Mouse (Mus musculus) neural tube, embryonic 14.5 days (tissue): ENCODE results near the gene Cipc. TPM values are rescaled to one million over a fixed set of nuclear protein-coding genes. Genes with fewer than 3 reads are reported as not detected.

ENCODE experiments used
- ATAC-seq: fragments of 200-750 bp; cut with Nextera tagmentation; 2 replicates; pipeline ENCODE4 v1.8.0; 2017; ENCODE audit warnings: low read depth, mild to moderate bottlenecking, moderate TSS enrichment, moderate library complexity
- H3K27ac ChIP-seq: fragments of 300-500 bp; sonication (generic); 2 replicates; pipeline ENCODE4 v1.5.1; 2014; ENCODE audit warnings: low read depth, mild to moderate bottlenecking, control low read depth, low read length, moderate library complexity, mixed read lengths
- H3K27me3 ChIP-seq: fragments of 300-500 bp; sonication (generic); 2 replicates; pipeline ENCODE4 v1.6.1; 2014; ENCODE audit warnings: low read length; ENCODE audit not compliant: control insufficient read depth, insufficient read depth
- H3K36me3 ChIP-seq: fragments of 300-500 bp; sonication (generic); 2 replicates; pipeline ENCODE4 v1.6.1; 2014; ENCODE audit warnings: low read length, mixed read lengths; ENCODE audit not compliant: control insufficient read depth, insufficient read depth
- H3K4me1 ChIP-seq: fragments of 300-500 bp; sonication (generic); 2 replicates; pipeline ENCODE4 v1.6.1; 2014; ENCODE audit warnings: low read length; ENCODE audit not compliant: control insufficient read depth, insufficient read depth
- H3K4me2 ChIP-seq: fragments of 300-500 bp; sonication (generic); 2 replicates; pipeline ENCODE4 v1.6.1; 2014; ENCODE audit warnings: mild to moderate bottlenecking, low read depth, low read length, control low read depth
- H3K4me3 ChIP-seq: fragments of 300-500 bp; sonication (generic); 2 replicates; pipeline ENCODE4 v1.5.1; 2014; ENCODE audit warnings: low read depth, low read length, control low read depth, mixed read lengths
- H3K9ac ChIP-seq: fragments of 300-500 bp; sonication (generic); replicated peaks from 2 replicates; pipeline ENCODE4 v1.6.1; 2014; ENCODE audit warnings: low read depth, mild to moderate bottlenecking, control low read depth, low read length, mixed read lengths
- H3K9me3 ChIP-seq: fragments of 300-500 bp; sonication (generic); 2 replicates; pipeline ENCODE4 v1.6.1; 2016; ENCODE audit warnings: low read length; ENCODE audit not compliant: control insufficient read depth
- WGBS: fragments of 180-500 bp; shearing (Covaris S2); extraction: QIAGEN DNeasy Blood & Tissue Kit; methylation state at CpG from one replicate; pipeline ENCODE4 v1.1.7; 2014; 5-methylcytosine and 5-hydroxymethylcytosine counted together
- polyA plus RNA-seq: library from polyadenylated mRNA; unstranded; fragments of >200 nt; fragmentation: Nextera tagmentation; extraction: Ambion mirVana; gene quantifications from 2 replicates; pipeline ENCODE4 v1.2.1, GENCODE M21; 2014

The Cipc gene
- polyA plus RNA-seq, 1 experiment from 2014 or later, result 51.7 TPM

- 4% methylated on average over 5 of the region's 5 CpGs for WGBS
- Histone ChIP-seq H3K4me3 (no peak overlapping the region), H3K9ac (peak overlapping the region; percentile 5; the same call in 1 of the 2 replicates), H3K9me3 (0 out of 2 replicates have a peak, but pooled peaks cover 3% of the 10 kb centered on the region), H3K4me1 (peaks cover 9% of the 10 kb centered on the region), H3K27me3 (no peaks in the 10 kb centered on the region), H3K36me3 (no peaks in the 10 kb centered on the region), H3K27ac (peak overlapping the region; percentile 52; the same call in 1 of the 2 replicates), H3K4me2 (no peak overlapping the region)
- peak; percentile 62 for ATAC-seq
These were observed 23.0 kb upstream of the Cipc start for GRCm38 (mm10) chr12:86923837-86924236.

- Histone ChIP-seq H3K4me1 (no peaks in the 10 kb centered on the region; the same call in 1 of the 2 replicates), H3K9ac (no peak overlapping the region), H3K27ac (no peak overlapping the region), H3K36me3 (no peaks in the 10 kb centered on the region), H3K27me3 (no peaks in the 10 kb centered on the region), H3K9me3 (0 out of 2 replicates have a peak, but pooled peaks cover 3% of the 10 kb centered on the region), H3K4me3 (no peak overlapping the region), H3K4me2 (no peak overlapping the region)
- WGBS, result 78% methylated on average over 6 of the region's 6 CpGs
- no peak for ATAC-seq
These were observed 15.7 kb upstream of the Cipc start for GRCm38 (mm10) chr12:86930934-86931729.

GRCm38 (mm10) chr12:86931919-86932574 lies 14.8 kb upstream of the Cipc start:
- 0 out of 2 replicates have a peak, but pooled peaks cover 3% of the 10 kb centered on the region for H3K9me3 ChIP-seq
- H3K4me3 ChIP-seq, result no peak overlapping the region
- 7% methylated on average over 7 of the region's 7 CpGs for WGBS
- no peaks in the 10 kb centered on the region; the same call in 1 of the 2 replicates for H3K4me1 ChIP-seq
- no peak overlapping the region for H3K9ac ChIP-seq
- H3K36me3 ChIP-seq, result no peaks in the 10 kb centered on the region
- H3K27me3 ChIP-seq, result no peaks in the 10 kb centered on the region
- H3K27ac ChIP-seq, result no peak overlapping the region
- ATAC-seq, result no peak
- H3K4me2 ChIP-seq, result no peak overlapping the region

- H3K27ac ChIP-seq, result no peak overlapping the region
- ATAC-seq, result no peak
- 0 out of 2 replicates have a peak, but pooled peaks cover 3% of the 10 kb centered on the region for H3K9me3 ChIP-seq
- 17% methylated on average over 6 of the region's 6 CpGs for WGBS
- no peaks in the 10 kb centered on the region for H3K36me3 ChIP-seq
- H3K27me3 ChIP-seq, result no peaks in the 10 kb centered on the region
- no peak overlapping the region for H3K4me2 ChIP-seq
- H3K4me3 ChIP-seq, result no peak overlapping the region
- H3K4me1 ChIP-seq, result no peaks in the 10 kb centered on the region; the same call in 1 of the 2 replicates
- no peak overlapping the region for H3K9ac ChIP-seq
These were observed 14.3 kb upstream of the Cipc start for GRCm38 (mm10) chr12:86932575-86932952.

- no peak overlapping the region for H3K4me3 ChIP-seq
- no peak overlapping the region for H3K4me2 ChIP-seq
- H3K36me3 ChIP-seq, result no peaks in the 10 kb centered on the region
- WGBS, result 100% methylated on average over 1 of the region's 1 CpGs
- no peak for ATAC-seq
- no peaks in the 10 kb centered on the region for H3K9me3 ChIP-seq
- no peak overlapping the region for H3K27ac ChIP-seq
- no peak overlapping the region for H3K9ac ChIP-seq
- no peaks in the 10 kb centered on the region; the same call in 1 of the 2 replicates for H3K4me1 ChIP-seq
- no peaks in the 10 kb centered on the region for H3K27me3 ChIP-seq
These were observed 12.1 kb upstream of the Cipc start for GRCm38 (mm10) chr12:86934748-86935147.

GRCm38 (mm10) chr12:86935692-86936282 lies 11.1 kb upstream of the Cipc start:
- ATAC-seq, result no peak
- no peaks in the 10 kb centered on the region for H3K9me3 ChIP-seq
- H3K27me3 ChIP-seq, result no peaks in the 10 kb centered on the region
- no peaks in the 10 kb centered on the region for H3K36me3 ChIP-seq
- peaks cover 5% of the 10 kb centered on the region for H3K4me1 ChIP-seq
- H3K4me2 ChIP-seq, result no peak overlapping the region
- no peak overlapping the region for H3K9ac ChIP-seq
- H3K27ac ChIP-seq, result no peak overlapping the region
- H3K4me3 ChIP-seq, result no peak overlapping the region
- 88% methylated on average over 8 of the region's 8 CpGs for WGBS

- Histone ChIP-seq H3K4me2 (no peak overlapping the region), H3K27ac (no peak overlapping the region), H3K9ac (no peak overlapping the region), H3K9me3 (no peaks in the 10 kb centered on the region), H3K4me3 (no peak overlapping the region), H3K4me1 (peaks cover 14% of the 10 kb centered on the region), H3K27me3 (no peaks in the 10 kb centered on the region), H3K36me3 (no peaks in the 10 kb centered on the region)
- no peak for ATAC-seq
- WGBS, result 87% methylated on average over 11 of the region's 11 CpGs
These were observed 10.1 kb upstream of the Cipc start for GRCm38 (mm10) chr12:86936587-86937343.

GRCm38 (mm10) chr12:86938571-86938970 lies 8.3 kb upstream of the Cipc start:
- Histone ChIP-seq H3K36me3 (no peaks in the 10 kb centered on the region), H3K9ac (no peak overlapping the region), H3K27me3 (no peaks in the 10 kb centered on the region), H3K4me1 (peaks cover 24% of the 10 kb centered on the region), H3K27ac (no peak overlapping the region), H3K4me3 (no peak overlapping the region), H3K4me2 (no peak overlapping the region), H3K9me3 (no peaks in the 10 kb centered on the region)
- no peak for ATAC-seq
- 82% methylated on average over 9 of the region's 9 CpGs for WGBS
